Mouse (Mus musculus): Measurements from ENCODE around the gene Gm21970.

Gene Gm21970

DNA sequence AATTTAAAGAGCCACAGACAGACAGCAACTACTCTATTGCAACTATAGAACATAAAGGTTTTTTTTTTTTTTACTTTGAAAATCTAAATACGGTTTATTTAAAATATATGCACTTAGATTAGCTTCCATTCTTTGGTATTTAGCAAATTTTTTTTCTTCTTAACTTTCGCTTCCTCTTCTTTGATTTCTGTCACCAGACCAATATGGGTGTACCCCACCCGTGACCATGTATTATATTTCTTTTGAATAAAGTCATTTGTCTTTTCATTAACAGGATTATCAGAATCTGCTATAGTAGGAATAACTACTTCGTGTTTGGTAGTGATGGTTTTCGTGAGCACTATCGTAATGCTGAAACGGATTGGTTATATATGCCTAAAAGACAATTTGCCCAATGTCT is 7.4 kb downstream of the Gm21970 start:
- no peak for DNase-seq (ENCODE audit: low read depth in 1 of 2, low spot score in 2 of 2)

GRCm38 (mm10) chr16:91401569-91402165 is 10.1 kb downstream of the Gm21970 start:
- no peak for DNase-seq (ENCODE audit: low read depth in 1 of 2, low spot score in 2 of 2)

GRCm38 (mm10) chr16:91403784-91404183 is 12.3 kb downstream of the Gm21970 start:
- no peak for DNase-seq (ENCODE audit: low read depth in 1 of 2, low spot score in 2 of 2)

GRCm38 (mm10) chr16:91404187-91404586 is 12.7 kb downstream of the Gm21970 start:
- no peak for DNase-seq (ENCODE audit: low read depth in 1 of 2, low spot score in 2 of 2)

DNA sequence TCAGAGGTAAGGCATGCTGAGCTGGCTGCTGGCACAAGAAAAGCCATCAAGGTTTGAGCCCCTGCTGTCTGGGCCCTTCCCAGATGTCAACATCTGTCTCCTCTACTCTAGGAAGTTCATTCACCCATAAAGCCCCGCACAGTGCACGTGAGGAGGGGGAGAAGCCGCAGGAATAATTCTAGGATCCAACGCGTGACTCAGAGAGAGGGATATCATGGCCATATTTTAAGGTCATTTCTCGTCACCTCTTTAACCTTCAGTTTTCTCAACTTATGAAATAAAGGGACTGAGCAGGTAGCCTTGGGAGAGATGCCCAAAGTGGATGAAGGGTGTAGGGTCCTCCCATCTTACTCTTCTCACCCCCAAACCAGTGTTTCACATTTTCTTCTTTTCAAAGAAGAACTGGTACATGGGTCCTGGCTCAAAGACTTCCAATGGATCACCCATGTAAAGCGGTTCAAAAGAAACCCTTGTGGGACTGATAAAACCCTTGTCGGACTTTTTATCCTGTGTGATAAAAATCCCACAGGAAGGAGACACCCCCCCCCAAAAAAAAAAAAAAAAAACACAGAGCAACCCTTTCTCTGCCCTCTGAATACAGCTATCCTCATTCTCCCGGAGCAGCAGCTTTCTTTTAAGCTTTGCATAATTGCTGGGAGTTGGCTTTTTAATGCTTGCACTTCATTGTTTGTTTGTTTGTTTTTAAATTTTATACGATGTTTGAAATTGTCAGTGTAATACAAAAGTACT is 13.5 kb downstream of the Gm21970 start:
- no peak for DNase-seq (ENCODE audit: low read depth in 1 of 2, low spot score in 2 of 2)

GRCm38 (mm10) chr16:91405640-91406584 is 14.4 kb downstream of the Gm21970 start, which contains the start of gene Il10rb:
Il10rb (plus strand) TSS chr16:91406164.
- DNase-seq (ENCODE audit: low read depth in 1 of 2, low spot score in 2 of 2) = peak; percentile 39 to 78

DNA sequence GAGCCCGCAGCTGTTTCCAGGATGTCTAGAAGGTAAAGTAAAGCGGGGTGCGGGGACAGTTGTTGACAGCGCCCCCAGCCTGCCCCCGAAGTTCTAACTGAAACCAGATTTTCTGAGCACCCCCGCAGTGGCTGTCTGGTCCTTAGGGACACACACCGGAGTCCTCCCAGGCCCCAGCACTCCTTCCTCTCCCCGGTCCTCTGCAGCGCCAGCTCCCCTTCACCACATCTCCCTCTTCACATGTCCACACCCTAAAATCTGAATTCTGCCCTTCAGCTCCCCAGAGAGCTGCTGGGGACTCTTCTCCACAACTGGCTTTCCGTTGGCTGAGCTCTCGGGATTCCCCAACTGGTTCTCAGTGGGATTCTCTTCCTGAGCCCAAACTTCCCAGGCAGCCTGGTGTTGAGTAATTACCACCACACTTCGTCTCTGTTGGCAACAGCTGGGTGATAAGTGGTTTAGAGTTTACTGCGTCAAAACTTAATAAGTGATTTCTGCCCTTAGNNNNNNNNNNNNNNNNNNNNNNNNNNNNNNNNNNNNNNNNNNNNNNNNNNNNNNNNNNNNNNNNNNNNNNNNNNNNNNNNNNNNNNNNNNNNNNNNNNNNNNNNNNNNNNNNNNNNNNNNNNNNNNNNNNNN is 15.2 kb downstream of the Gm21970 start:
- peak; percentile 18 to 67 for DNase-seq (ENCODE audit: low read depth in 1 of 2, low spot score in 2 of 2)

- DNase-seq (ENCODE audit: low read depth in 1 of 2, low spot score in 2 of 2) = no peak
Measured at GRCm38 (mm10) chr16:91413102-91413844, 21.8 kb downstream of the Gm21970 start.

DNA sequence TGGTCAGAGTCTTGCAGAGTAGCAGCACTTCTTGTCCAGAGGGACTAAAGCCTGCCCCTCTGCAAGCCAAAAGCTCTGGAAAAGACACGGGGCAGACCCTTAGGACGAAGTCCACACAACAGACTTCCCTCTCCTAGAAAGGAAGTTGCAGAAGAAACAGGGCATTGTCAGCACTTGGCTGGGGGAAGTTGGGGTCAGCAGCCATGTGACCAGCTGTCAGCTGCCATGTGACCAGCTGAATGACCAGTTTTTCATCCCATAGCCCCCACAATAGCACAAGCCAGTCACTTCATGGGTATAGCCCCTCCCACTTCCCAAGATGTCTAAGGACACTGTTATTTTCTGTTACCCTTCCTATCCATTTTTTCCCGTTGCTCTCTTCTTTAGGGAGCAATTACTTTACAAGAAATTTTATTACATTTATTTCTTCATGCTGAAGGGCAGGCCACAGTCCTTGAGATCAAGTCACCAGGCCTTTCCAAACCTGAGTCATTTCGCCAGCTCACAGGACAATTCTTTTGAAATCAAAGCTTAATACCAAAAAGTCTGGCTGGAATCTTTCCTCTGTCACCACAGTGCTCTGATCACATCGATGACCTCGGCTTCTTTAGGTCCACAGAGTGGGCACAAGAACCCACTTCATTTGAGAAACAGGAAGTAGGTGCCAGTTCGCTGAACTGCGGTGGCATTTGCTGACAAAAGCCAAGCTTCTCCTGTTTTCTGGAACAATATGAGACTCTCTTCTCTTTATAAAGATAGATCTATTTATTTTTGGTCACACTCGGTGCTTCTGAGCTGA is 24.1 kb downstream of the Gm21970 start:
- peak in 1 of 2 experiments; percentile 47 for DNase-seq (ENCODE audit: low read depth in 1 of 2, low spot score in 2 of 2)

DNA sequence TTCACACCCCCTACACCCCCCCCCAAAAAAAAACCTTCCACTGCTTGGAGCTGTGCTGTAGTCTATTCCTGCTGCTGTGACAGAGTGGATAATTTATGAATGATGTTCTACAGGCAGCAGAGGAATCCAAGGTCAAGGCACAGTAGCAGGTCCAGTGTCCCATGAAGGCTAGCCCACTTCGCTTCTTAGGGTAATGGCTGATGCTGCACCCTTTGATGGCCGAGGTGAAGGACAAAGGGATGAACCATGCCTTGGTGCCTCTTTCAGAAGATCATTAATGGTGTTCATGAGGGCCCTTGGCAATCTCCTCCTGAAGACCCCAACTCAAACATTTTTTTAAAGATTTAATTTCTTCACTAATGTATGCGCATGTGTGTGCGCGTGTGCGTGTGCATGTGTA is 24.8 kb downstream of the Gm21970 start:
- no peak for DNase-seq (ENCODE audit: low read depth in 1 of 2, low spot score in 2 of 2)

DNA sequence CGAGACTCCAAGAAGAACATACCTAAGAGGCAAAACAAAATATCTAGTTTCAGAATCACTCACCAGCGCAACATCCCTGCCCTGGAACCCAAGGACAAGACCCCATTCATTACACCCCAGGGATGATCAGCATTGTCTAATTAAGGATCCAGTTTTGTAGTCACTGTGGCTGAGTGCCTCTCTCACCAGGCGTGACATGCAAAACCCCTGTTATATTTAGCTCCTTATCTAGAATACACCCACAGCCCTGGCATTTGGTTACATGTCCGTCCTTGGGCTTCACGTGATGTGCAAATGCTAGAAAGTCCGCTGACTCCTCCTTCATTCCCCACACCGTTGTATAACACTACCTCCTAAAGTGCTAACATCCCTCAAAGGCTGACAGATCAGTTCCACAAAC is 25.4 kb downstream of the Gm21970 start:
- no peak for DNase-seq (ENCODE audit: low read depth in 1 of 2, low spot score in 2 of 2)

DNA sequence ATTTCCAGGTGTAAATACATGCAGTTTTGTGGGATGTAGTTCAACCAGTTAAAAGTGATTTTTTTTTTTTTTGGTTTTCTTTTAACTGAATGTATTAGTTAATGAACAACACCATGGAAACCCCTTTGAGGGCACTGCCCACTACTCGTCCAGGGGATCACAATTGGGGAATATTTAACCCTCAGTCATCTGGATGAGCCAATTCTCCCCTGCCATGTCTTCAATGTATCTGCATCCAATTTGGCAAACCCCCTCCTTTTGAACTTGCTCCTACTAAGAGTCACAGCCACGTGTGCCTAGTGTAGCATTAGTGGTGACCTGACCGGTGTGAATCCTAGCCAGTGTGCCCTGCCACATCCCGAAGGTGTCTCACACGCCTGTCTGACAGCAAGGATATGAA is 27.0 kb downstream of the Gm21970 start:
- no peak for DNase-seq (ENCODE audit: low read depth in 1 of 2, low spot score in 2 of 2)

GRCm38 (mm10) chr16:91425816-91426215 is 34.3 kb downstream of the Gm21970 start:
- no peak for DNase-seq (ENCODE audit: low read depth in 1 of 2, low spot score in 2 of 2)

DNA sequence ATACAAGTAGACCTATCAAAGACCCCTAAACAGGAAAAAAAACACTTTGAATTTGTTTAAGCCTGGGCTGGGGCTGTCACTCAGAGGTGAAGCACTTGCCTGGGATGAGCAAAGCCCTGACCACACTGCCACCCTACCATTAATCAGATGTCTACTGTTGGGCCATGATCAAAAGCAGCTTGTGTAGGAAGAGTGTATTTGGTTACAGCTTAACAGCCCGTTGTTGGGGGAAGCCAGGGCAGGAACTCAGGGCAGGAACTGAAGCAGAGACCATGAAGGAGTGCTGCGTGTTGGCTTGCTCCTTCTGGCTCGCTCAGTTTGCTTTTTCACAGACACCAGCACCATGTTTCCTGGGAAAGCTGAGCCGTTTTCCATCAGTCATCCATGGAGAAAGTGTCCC is 35.1 kb downstream of the Gm21970 start:
- DNase-seq (ENCODE audit: low read depth in 1 of 2, low spot score in 2 of 2) = no peak

DNA sequence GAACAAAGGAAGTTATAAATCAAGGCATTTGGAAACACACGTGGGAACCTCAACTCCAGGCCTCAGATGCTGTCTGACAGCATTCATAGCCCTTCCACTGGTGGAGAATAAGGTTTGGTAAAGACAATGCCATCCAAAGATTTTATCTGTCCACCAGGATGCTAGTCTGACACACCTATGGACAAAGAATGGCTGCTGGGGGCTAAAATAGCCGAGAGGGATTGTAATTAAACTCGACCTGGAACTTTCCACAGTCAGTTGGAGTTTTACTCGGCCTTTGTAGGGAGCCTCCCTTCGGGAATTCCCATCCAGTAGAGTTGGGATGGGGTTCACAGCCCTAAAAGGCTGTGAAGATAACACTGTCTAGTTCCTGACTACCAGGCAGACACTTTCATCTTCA is 35.9 kb downstream of the Gm21970 start:
- no peak for DNase-seq (ENCODE audit: low read depth in 1 of 2, low spot score in 2 of 2)

- no peak for DNase-seq (ENCODE audit: low read depth in 1 of 2, low spot score in 2 of 2)
Measured at GRCm38 (mm10) chr16:91428259-91428865, 36.8 kb downstream of the Gm21970 start.

GRCm38 (mm10) chr16:91432720-91433328 is 41.3 kb downstream of the Gm21970 start:
- no peak for DNase-seq (ENCODE audit: low read depth in 1 of 2, low spot score in 2 of 2)

GRCm38 (mm10) chr16:91433329-91433933 is 41.9 kb downstream of the Gm21970 start:
- no peak for DNase-seq (ENCODE audit: low read depth in 1 of 2, low spot score in 2 of 2)
